Comparison of ENCODE assay signal across 23 mouse cellular contexts in the genomic region with DNA sequence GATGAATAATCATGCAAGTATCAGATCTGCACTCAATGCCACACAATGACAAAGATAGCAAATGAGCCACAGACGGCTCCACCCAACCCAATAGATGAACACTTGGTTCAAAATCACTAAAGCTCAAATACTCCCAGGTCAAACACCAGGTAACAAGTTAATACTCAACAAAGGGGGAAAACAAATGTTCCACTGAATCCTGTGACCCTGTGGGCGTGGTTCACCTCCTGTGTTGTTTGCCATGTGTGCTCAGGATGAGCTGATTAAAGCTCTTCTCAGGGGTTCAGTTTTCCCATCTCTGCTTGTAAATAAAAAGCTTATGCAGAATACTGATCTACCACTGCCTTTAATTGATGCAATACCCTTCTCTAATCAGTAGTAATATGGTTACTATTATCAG. TPM values are rescaled to one million over a fixed set of nuclear protein-coding genes. Genes with fewer than 3 reads are reported as not detected.
A peak's percentile ranks its signal among the peaks of the same experiment; 100 is the strongest.
DNase-seq lines count a peak whose midpoint lies in the region; ATAC-seq and TF ChIP-seq lines count a peak whose summit lies in the region.
"Had no signal": no experiment of that assay in that cellular context is flagged by ENCODE, and none has a peak within 500 bp of the region (broad histone marks: within the 10 kb centered on the region; RNA-seq: fewer than 3 reads in every experiment).

No protein-coding gene starts in this region.

- H3K27ac ChIP-seq in liver, adult 2 months (replicated peaks; ENCODE audit: insufficient read depth, low read depth, low read length) = no peak overlapping the region
- no peak overlapping the region for H3K27ac ChIP-seq in liver, embryonic 12.5 days
- H3K27ac ChIP-seq in liver, embryonic 15.5 days (replicated peaks) = no peak overlapping the region; the same call in 1 of the 2 replicates
- H3K27ac ChIP-seq in liver, postnatal 0 days (ENCODE audit: low read depth) = peak overlapping the region; percentile 70
- H3K27ac ChIP-seq in forebrain, embryonic 10.5 days = no peak overlapping the region
- H3K27ac ChIP-seq: embryonic facial prominence, embryonic 10.5 days; embryonic facial prominence, embryonic 12.5 days; forebrain, embryonic 12.5 days had no signal

- TF ChIP-seq CTCF in liver, adult 2 months (IDR thresholded peaks at IDR 0.05; ENCODE audit: low read depth, low read length) = no peak
- no peak for TF ChIP-seq CTCF in liver, postnatal 0 days (IDR thresholded peaks at IDR 0.05; ENCODE audit: low read depth)

- TF ChIP-seq POLR2A in liver, adult 2 months (IDR thresholded peaks at IDR 0.05; ENCODE audit: extremely low read depth, insufficient read depth, low read length) = no peak

- H3K4me1 ChIP-seq in liver, adult 2 months (ENCODE audit: control insufficient read depth, insufficient read depth, low read length) = peaks cover 5% of the 10 kb centered on the region; the same call in 1 of the 2 replicates
- peaks cover 3% of the 10 kb centered on the region; the same call in 1 of the 2 replicates for H3K4me1 ChIP-seq in liver, embryonic 12.5 days
- peaks cover 7% of the 10 kb centered on the region for H3K4me1 ChIP-seq in liver, embryonic 15.5 days (replicated peaks)
- H3K4me1 ChIP-seq in liver, postnatal 0 days (ENCODE audit: insufficient read depth) = peaks cover 23% of the 10 kb centered on the region
- no peaks in the 10 kb centered on the region for H3K4me1 ChIP-seq in forebrain, embryonic 10.5 days
- H3K4me1 ChIP-seq: embryonic facial prominence, embryonic 10.5 days; embryonic facial prominence, embryonic 12.5 days; forebrain, embryonic 12.5 days had no signal

- WGBS in liver, adult 2 months = 27% methylated on average over 2 of the region's 2 CpGs
- WGBS in liver, embryonic 12.5 days (ENCODE audit: insufficient replicate concordance) = 57% methylated on average over 2 of the region's 2 CpGs
- WGBS in liver, embryonic 15.5 days (ENCODE audit: insufficient replicate concordance) = 50% methylated on average over 2 of the region's 2 CpGs
- 46% methylated on average over 2 of the region's 2 CpGs for WGBS in liver, postnatal 0 days (ENCODE audit: insufficient replicate concordance)
- WGBS in forebrain, embryonic 10.5 days = 81% methylated on average over 2 of the region's 2 CpGs

- DNase-seq in liver, adult 2 months (ENCODE audit: extremely low read depth, low read depth, low spot score) = peak; percentile 61
- DNase-seq in liver, postnatal 0 days = peak; percentile 60
- DNase-seq in forebrain, embryonic 10.5 days (ENCODE audit: extremely low spot score, low spot score) = no peak
- no peak for DNase-seq in adrenal gland, postnatal 14 days
- DNase-seq in gastrocnemius, adult 8-10 months (ENCODE audit: low spot score in 2 of 2) = no peak
- DNase-seq: adrenal gland, adult 2 months; adrenal gland, postnatal 10 days; adrenal gland, postnatal 36 days; cerebellum, adult 11-12 months; cerebellum, adult 2 months; cerebellum, adult 9-10 months; cerebellum, postnatal 10 days; cerebellum, postnatal 25 days had no signal

- H3K27me3 ChIP-seq in liver, adult 2 months (ENCODE audit: control insufficient read depth, insufficient read depth, low read length) = no peaks in the 10 kb centered on the region
- no peaks in the 10 kb centered on the region for H3K27me3 ChIP-seq in liver, embryonic 12.5 days (replicated peaks)
- no peaks in the 10 kb centered on the region for H3K27me3 ChIP-seq in liver, embryonic 15.5 days
- H3K27me3 ChIP-seq in liver, postnatal 0 days (ENCODE audit: insufficient read depth, low read length) = no peaks in the 10 kb centered on the region
- H3K27me3 ChIP-seq in forebrain, embryonic 10.5 days (ENCODE audit: poor library complexity, severe bottlenecking) = no peaks in the 10 kb centered on the region
- H3K27me3 ChIP-seq: embryonic facial prominence, embryonic 12.5 days; forebrain, embryonic 12.5 days had no signal

- peak; percentile 34; the same call in 1 of the 2 replicates for TF ChIP-seq EP300 in liver, postnatal 0 days (IDR thresholded peaks at IDR 0.05; ENCODE audit: low read depth)

- no peak overlapping the region for H3K4me3 ChIP-seq in liver, adult 2 months (ENCODE audit: insufficient read depth, low read depth, low read length)
- H3K4me3 ChIP-seq in liver, embryonic 12.5 days = no peak overlapping the region
- no peak overlapping the region for H3K4me3 ChIP-seq in liver, embryonic 15.5 days (replicated peaks)
- no peak overlapping the region for H3K4me3 ChIP-seq in liver, postnatal 0 days (ENCODE audit: low read depth, low read length)
- no peak overlapping the region for H3K4me3 ChIP-seq in forebrain, embryonic 10.5 days
- H3K4me3 ChIP-seq: embryonic facial prominence, embryonic 10.5 days; embryonic facial prominence, embryonic 12.5 days; forebrain, embryonic 12.5 days had no signal

- H3K36me3 ChIP-seq in liver, adult 2 months (ENCODE audit: control insufficient read depth, insufficient read depth, low read length) = no peaks in the 10 kb centered on the region
- H3K36me3 ChIP-seq in liver, embryonic 12.5 days = no peaks in the 10 kb centered on the region
- no peaks in the 10 kb centered on the region for H3K36me3 ChIP-seq in liver, embryonic 15.5 days (replicated peaks)
- H3K36me3 ChIP-seq in liver, postnatal 0 days (replicated peaks; ENCODE audit: insufficient read depth, low read length) = 0 out of 2 replicates have a peak, but pooled peaks cover 11% of the 10 kb centered on the region
- H3K36me3 ChIP-seq in forebrain, embryonic 10.5 days (replicated peaks) = no peaks in the 10 kb centered on the region
- H3K36me3 ChIP-seq: embryonic facial prominence, embryonic 10.5 days; embryonic facial prominence, embryonic 12.5 days; forebrain, embryonic 12.5 days had no signal

- no peak overlapping the region for H3K9ac ChIP-seq in liver, adult 2 months (ENCODE audit: low read depth, low read length)
- no peak overlapping the region for H3K9ac ChIP-seq in liver, embryonic 12.5 days
- H3K9ac ChIP-seq in liver, embryonic 15.5 days = no peak overlapping the region
- no peak overlapping the region for H3K9ac ChIP-seq in liver, postnatal 0 days (replicated peaks)
- H3K9ac ChIP-seq: embryonic facial prominence, embryonic 12.5 days; forebrain, embryonic 12.5 days had no signal

- H3K79me2 ChIP-seq in liver, adult 2 months (ENCODE audit: control insufficient read depth, insufficient read depth, low read length) = no peaks in the 10 kb centered on the region

- no peak overlapping the region for H3K4me2 ChIP-seq in liver, embryonic 12.5 days
- no peak overlapping the region for H3K4me2 ChIP-seq in liver, embryonic 15.5 days
- no peak overlapping the region for H3K4me2 ChIP-seq in liver, postnatal 0 days (ENCODE audit: low read depth, low read length)
- H3K4me2 ChIP-seq: embryonic facial prominence, embryonic 12.5 days; forebrain, embryonic 12.5 days had no signal

- H3K9me3 ChIP-seq in liver, embryonic 12.5 days (replicated peaks) = no peaks in the 10 kb centered on the region
- no peaks in the 10 kb centered on the region for H3K9me3 ChIP-seq in liver, embryonic 15.5 days (replicated peaks)
- H3K9me3 ChIP-seq in liver, postnatal 0 days (ENCODE audit: low read length) = no peaks in the 10 kb centered on the region
- H3K9me3 ChIP-seq in forebrain, embryonic 10.5 days = no peaks in the 10 kb centered on the region
- H3K9me3 ChIP-seq: embryonic facial prominence, embryonic 10.5 days; embryonic facial prominence, embryonic 12.5 days; forebrain, embryonic 12.5 days had no signal

- no peak for ATAC-seq in liver, embryonic 12.5 days
- peak; percentile 53 for ATAC-seq in liver, embryonic 15.5 days (ENCODE audit: insufficient read depth)
- ATAC-seq in liver, postnatal 0 days = peak; percentile 82
- ATAC-seq: forebrain, embryonic 14.5 days; forebrain, embryonic 16.5 days had no signal

RNA-seq across cellular contexts. Expression of gene Il1rn, which starts 14.5 kb away (rescaled TPM):
- 10.8 and 13.9 TPM in 2 replicates for total RNA-seq in liver, adult 2 months (2014; rRNA removed)
- 1.3 and 1.5 TPM in 2 replicates for polyA plus RNA-seq in liver, adult 2 months (2012; rRNA removed)
- 0.54 and 1.0 TPM in 2 replicates for polyA plus RNA-seq in liver, embryonic 12.5 days (2016; fragmentation: Nextera tagmentation; extraction: Ambion mirVana)
- polyA plus RNA-seq in liver, embryonic 15.5 days (2015; fragmentation: Nextera tagmentation; extraction: Ambion mirVana) = 8.2 and 12.0 TPM in 2 replicates
- 17.5 and 19.0 TPM in 2 replicates for polyA plus RNA-seq in liver, postnatal 0 days (2015; fragmentation: Nextera tagmentation; extraction: Ambion mirVana)
- not detected in 2 replicates for polyA plus RNA-seq in forebrain, embryonic 10.5 days (2016; fragmentation: Nextera tagmentation; extraction: Ambion mirVana)
- 0.56 and 1.0 TPM in 2 replicates for total RNA-seq in adrenal gland, postnatal 14 days (2021)
- not detected for total RNA-seq in gastrocnemius, adult 8-10 months (2022)
- total RNA-seq: ES-E14, MEL had no signal
- polyA plus RNA-seq: cerebellum, adult 2 months; cortical plate, adult 2 months; embryonic facial prominence, embryonic 10.5 days; embryonic facial prominence, embryonic 12.5 days; forebrain, embryonic 12.5 days; forebrain, embryonic 16.5 days had no signal

RNA-seq across cellular contexts. Expression of gene Psd4, which starts 16.2 kb away (rescaled TPM):
- total RNA-seq in liver, adult 2 months (2014; rRNA removed) = 1.6 and 3.7 TPM in 2 replicates
- 1.5 and 2.1 TPM in 2 replicates for polyA plus RNA-seq in liver, adult 2 months (2012; rRNA removed)
- polyA plus RNA-seq in liver, embryonic 12.5 days (2016; fragmentation: Nextera tagmentation; extraction: Ambion mirVana) = 13.1 and 13.2 TPM in 2 replicates
- polyA plus RNA-seq in liver, embryonic 15.5 days (2015; fragmentation: Nextera tagmentation; extraction: Ambion mirVana) = 7.6 and 8.1 TPM in 2 replicates
- polyA plus RNA-seq in liver, postnatal 0 days (2015; fragmentation: Nextera tagmentation; extraction: Ambion mirVana) = 3.0 and 3.9 TPM in 2 replicates
- polyA plus RNA-seq in forebrain, embryonic 10.5 days (2016; fragmentation: Nextera tagmentation; extraction: Ambion mirVana) = 0.46 and 0.60 TPM in 2 replicates
- total RNA-seq in adrenal gland, postnatal 14 days (2021) = 3.7 and 7.9 TPM in 2 replicates
- total RNA-seq in gastrocnemius, adult 8-10 months (2022) = 1 to 10 TPM in 2 of 4 experiments, under 1 TPM in 2; 0.07 to 1.1 (median 0.59) TPM
- total RNA-seq: MEL had no signal

Comparison
In these comparisons a context has a peak if more than half of its experiments do, and no peak if none do; other contexts are left out.
1. DNase-seq: peak in liver, adult 2 months (single experiment) and liver, postnatal 0 days (single experiment); none in forebrain, embryonic 10.5 days (single experiment), adrenal gland, postnatal 14 days (single experiment) and gastrocnemius, adult 8-10 months (0 of 2).